Mouse (Mus musculus): ENCODE data around the gene Sh3bp5l.
"Not testable (repeated sequence)": the region's sequence is repeated elsewhere in the genome, so short reads cannot be mapped to it uniquely, and the experiment has no call there.

Gene Sh3bp5l

GRCm38 (mm10) chr11:58330276-58331148 lies at the start of gene Sh3bp5l, which contains the start of gene Zfp672:
TSS of gene Sh3bp5l (plus strand) at chr11:58330724.
TSS of gene Zfp672 (minus strand) at chr11:58330339.
- DNase-seq (ENCODE audit: low spot score in 2 of 2): peak; percentile 88 to 93

GRCm38 (mm10) chr11:58281970-58282496 lies 48.5 kb upstream of the Sh3bp5l start:
- DNase-seq (ENCODE audit: low spot score in 2 of 2): no peak

- DNase-seq (ENCODE audit: low spot score in 2 of 2): no peak
These were observed 48.0 kb upstream of the Sh3bp5l start for GRCm38 (mm10) chr11:58282518-58282917.

- no peak for DNase-seq (ENCODE audit: low spot score in 2 of 2)
These were observed 40.4 kb upstream of the Sh3bp5l start for GRCm38 (mm10) chr11:58289992-58290682.

GRCm38 (mm10) chr11:58290812-58291211 lies 39.7 kb upstream of the Sh3bp5l start:
- DNase-seq (ENCODE audit: low spot score in 2 of 2): no peak

- DNase-seq (ENCODE audit: low spot score in 2 of 2): no peak
These were observed 37.7 kb upstream of the Sh3bp5l start for GRCm38 (mm10) chr11:58292791-58293190.

GRCm38 (mm10) chr11:58297396-58297795 lies 33.1 kb upstream of the Sh3bp5l start:
- no peak for DNase-seq (ENCODE audit: low spot score in 2 of 2)

GRCm38 (mm10) chr11:58301057-58301456 lies 29.5 kb upstream of the Sh3bp5l start:
- DNase-seq (ENCODE audit: low spot score in 2 of 2): peak; percentile 63 to 81

- peak; percentile 93 to 98 for DNase-seq (ENCODE audit: low spot score in 2 of 2)
These were observed 28.4 kb upstream of the Sh3bp5l start for GRCm38 (mm10) chr11:58301837-58302754.

GRCm38 (mm10) chr11:58302774-58303445 lies 27.6 kb upstream of the Sh3bp5l start:
- no peak for DNase-seq (ENCODE audit: low spot score in 2 of 2)

GRCm38 (mm10) chr11:58303594-58303993 lies 26.9 kb upstream of the Sh3bp5l start:
- DNase-seq (ENCODE audit: low spot score in 2 of 2): no peak

- not testable (repeated sequence) for DNase-seq (ENCODE audit: low spot score in 2 of 2)
These were observed 25.2 kb upstream of the Sh3bp5l start for GRCm38 (mm10) chr11:58305299-58305698.

- peak; percentile 84 to 95 for DNase-seq (ENCODE audit: low spot score in 2 of 2)
These were observed 23.6 kb upstream of the Sh3bp5l start, which contains the start of gene Zfp692 for GRCm38 (mm10) chr11:58306860-58307308. TSS of gene Zfp692 (plus strand) at chr11:58307069.

GRCm38 (mm10) chr11:58307411-58308080 lies 23.0 kb upstream of the Sh3bp5l start:
- DNase-seq (ENCODE audit: low spot score in 2 of 2): peak; percentile 64 to 72

- DNase-seq (ENCODE audit: low spot score in 2 of 2): no peak
These were observed 21.9 kb upstream of the Sh3bp5l start for GRCm38 (mm10) chr11:58308661-58309060.

GRCm38 (mm10) chr11:58314069-58314468 lies 16.5 kb upstream of the Sh3bp5l start:
- no peak for DNase-seq (ENCODE audit: low spot score in 2 of 2)

GRCm38 (mm10) chr11:58315536-58316168 lies 14.9 kb upstream of the Sh3bp5l start:
- DNase-seq (ENCODE audit: low spot score in 2 of 2): no peak

GRCm38 (mm10) chr11:58316344-58316743 lies 14.2 kb upstream of the Sh3bp5l start:
- no peak for DNase-seq (ENCODE audit: low spot score in 2 of 2)

- no peak for DNase-seq (ENCODE audit: low spot score in 2 of 2)
These were observed 13.6 kb upstream of the Sh3bp5l start for GRCm38 (mm10) chr11:58316768-58317390.
